Mouse (Mus musculus) heart, postnatal 25 days (tissue): ENCODE results near the gene Ptk6. TPM values are rescaled to one million over a fixed set of nuclear protein-coding genes. Genes with fewer than 3 reads are reported as not detected.

Source experiments
- DNase-seq: peaks from one replicate; pipeline ENCODE4 v3.0.0; 2022; ENCODE audit warnings: low spot score
- intact Hi-C: fragments of 180-260 bp; cut with DNase I; formaldehyde crosslinking; loops from one replicate; pipeline ENCODE4 v1.15.1; 2025
- total RNA-seq, 2 experiments: library from RNA; stranded (reverse); gene quantifications; 2 replicates each; pipeline ENCODE4 v1.2.3; 2021

The Ptk6 gene
- total RNA-seq, 2 experiments from 2014 or later: not detected

GRCm38 (mm10) chr2:181180898-181181297 is 21.7 kb downstream of the Ptk6 start:
- DNase-seq: no peak
- intact Hi-C loops: no loop called here

GRCm38 (mm10) chr2:181178471-181178870 is 24.1 kb downstream of the Ptk6 start:
- intact Hi-C loops: no loop called here
- no peak for DNase-seq

- no peak for DNase-seq
- intact Hi-C loops: no loop called here
These were observed 24.6 kb downstream of the Ptk6 start for GRCm38 (mm10) chr2:181178015-181178414.

GRCm38 (mm10) chr2:181174646-181175045 is 27.9 kb downstream of the Ptk6 start:
- no peak for DNase-seq
- intact Hi-C loops: no loop called here

- no peak for DNase-seq
- intact Hi-C loops: no loop called here
These were observed 36.1 kb downstream of the Ptk6 start for GRCm38 (mm10) chr2:181166469-181166868.

- no peak for DNase-seq
- intact Hi-C loops: loop anchor here (2.0 kb wide), 1 partner anchor 22 kb away; no protein-coding TSS in a partner anchor
These were observed 41.8 kb downstream of the Ptk6 start for GRCm38 (mm10) chr2:181160821-181161220.

- intact Hi-C loops: loop anchor here (2.0 kb wide), 1 partner anchor 23 kb away; no protein-coding TSS in a partner anchor
- DNase-seq: no peak
These were observed 42.8 kb downstream of the Ptk6 start for GRCm38 (mm10) chr2:181159771-181160170.

- intact Hi-C loops: no loop called here
- no peak for DNase-seq
These were observed 43.5 kb downstream of the Ptk6 start for GRCm38 (mm10) chr2:181159091-181159514.

GRCm38 (mm10) chr2:181158471-181158870 is 44.1 kb downstream of the Ptk6 start:
- intact Hi-C loops: no loop called here
- no peak for DNase-seq

GRCm38 (mm10) chr2:181157716-181158302 is 44.8 kb downstream of the Ptk6 start:
- no peak for DNase-seq
- intact Hi-C loops: no loop called here

GRCm38 (mm10) chr2:181157180-181157579 is 45.4 kb downstream of the Ptk6 start:
- intact Hi-C loops: no loop called here

GRCm38 (mm10) chr2:181156248-181157121 is 46.1 kb downstream of the Ptk6 start, which contains the start of gene Eef1a2:
Gene Eef1a2, minus strand, starts transcription at chr2:181157014.
- no peak for DNase-seq
- intact Hi-C loops: no loop called here

More at GRCm38 (mm10) chr2:181157180-181157579, 45.4 kb downstream of the Ptk6 start:
- no peak for DNase-seq

- intact Hi-C loops: no loop called here
- no peak for DNase-seq
These were observed 46.8 kb downstream of the Ptk6 start for GRCm38 (mm10) chr2:181155801-181156200.

- no peak for DNase-seq
- intact Hi-C loops: no loop called here
These were observed 47.7 kb downstream of the Ptk6 start for GRCm38 (mm10) chr2:181154831-181155415.

- DNase-seq: no peak
- intact Hi-C loops: no loop called here
These were observed 48.2 kb downstream of the Ptk6 start for GRCm38 (mm10) chr2:181154361-181154760.

GRCm38 (mm10) chr2:181153837-181154236 is 48.8 kb downstream of the Ptk6 start:
- intact Hi-C loops: no loop called here
- no peak for DNase-seq

GRCm38 (mm10) chr2:181153131-181153530 is 49.5 kb downstream of the Ptk6 start:
- DNase-seq: no peak
- intact Hi-C loops: no loop called here

- intact Hi-C loops: no loop called here
- no peak for DNase-seq
These were observed 49.9 kb downstream of the Ptk6 start for GRCm38 (mm10) chr2:181152701-181153100.

GRCm38 (mm10) chr2:181150281-181150680 is 52.3 kb downstream of the Ptk6 start:
- DNase-seq: no peak
- intact Hi-C loops: no loop called here

- intact Hi-C loops: no loop called here
- no peak for DNase-seq
These were observed 54.2 kb downstream of the Ptk6 start for GRCm38 (mm10) chr2:181148318-181148955.
